Mouse (Mus musculus): ENCODE measurements around the gene Sumo3. TPM values are rescaled to one million over a fixed set of nuclear protein-coding genes. Genes with fewer than 3 reads are reported as not detected.
A peak's percentile ranks its signal among the peaks of the same experiment; 100 is the strongest.

Gene Sumo3
- total RNA-seq, 2 experiments from 2014 or later = 175 to 189 TPM

DNA sequence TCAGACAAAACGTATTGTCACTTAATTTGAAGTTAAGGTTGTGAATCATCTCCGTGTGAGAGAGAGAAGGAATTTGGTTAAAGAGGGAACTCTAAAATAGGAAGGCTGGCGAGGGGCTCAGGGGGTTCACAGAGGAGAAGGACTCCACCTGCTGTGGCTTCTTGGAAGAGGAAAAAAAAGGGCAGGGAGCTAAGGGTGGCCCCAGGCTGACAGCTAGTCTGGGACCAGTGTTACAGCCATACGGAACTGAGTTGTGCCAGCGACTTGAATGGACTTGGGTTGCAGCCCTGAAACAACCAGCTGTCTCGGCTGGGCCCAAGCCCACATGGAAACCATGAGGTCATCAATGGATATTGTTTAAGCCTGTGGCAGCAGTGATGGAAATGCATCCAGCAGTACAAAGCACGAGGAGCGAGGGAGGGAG lies 17.2 kb downstream of the Sumo3 start:
- intact Hi-C loops (cut with DNase I) = no loop called here
- peak; percentile 82 for DNase-seq

DNA sequence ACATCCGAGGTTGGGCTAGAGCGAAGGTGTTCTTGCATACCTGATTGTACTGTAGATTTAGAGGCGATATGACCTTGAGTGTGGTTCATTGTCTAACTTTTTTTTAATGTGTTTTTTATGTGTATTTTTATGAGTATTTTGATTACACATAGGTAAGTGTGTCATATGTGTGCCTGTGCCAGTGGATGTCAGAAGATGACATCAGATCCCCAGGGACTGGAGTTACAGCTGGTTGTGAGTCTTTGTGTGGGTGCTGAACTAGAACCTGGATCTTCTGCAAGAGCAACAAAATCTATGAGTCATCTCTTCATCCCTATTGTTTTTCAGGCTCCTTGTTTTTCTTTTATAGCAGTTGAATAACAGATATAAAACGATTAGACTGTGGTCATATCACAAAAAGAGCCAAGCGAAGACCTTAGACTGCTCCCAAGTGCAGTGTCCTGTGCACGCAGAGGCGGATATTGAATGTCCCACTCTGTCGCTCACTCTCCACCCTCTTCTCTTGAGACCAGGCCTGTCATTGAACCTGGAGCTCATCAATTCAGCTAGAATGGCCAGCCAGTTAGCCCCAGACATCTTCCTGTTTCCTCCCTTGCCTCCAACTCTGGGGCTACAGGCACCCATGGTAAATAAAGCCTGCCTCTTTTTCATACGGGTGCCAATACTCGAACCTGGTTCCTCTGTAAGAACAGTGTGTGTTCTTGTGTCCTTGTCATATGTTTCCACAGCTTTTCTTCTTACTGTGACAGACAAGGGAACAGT lies 17.9 kb downstream of the Sumo3 start:
- intact Hi-C loops (cut with DNase I) = no loop called here
- no peak for DNase-seq

DNA sequence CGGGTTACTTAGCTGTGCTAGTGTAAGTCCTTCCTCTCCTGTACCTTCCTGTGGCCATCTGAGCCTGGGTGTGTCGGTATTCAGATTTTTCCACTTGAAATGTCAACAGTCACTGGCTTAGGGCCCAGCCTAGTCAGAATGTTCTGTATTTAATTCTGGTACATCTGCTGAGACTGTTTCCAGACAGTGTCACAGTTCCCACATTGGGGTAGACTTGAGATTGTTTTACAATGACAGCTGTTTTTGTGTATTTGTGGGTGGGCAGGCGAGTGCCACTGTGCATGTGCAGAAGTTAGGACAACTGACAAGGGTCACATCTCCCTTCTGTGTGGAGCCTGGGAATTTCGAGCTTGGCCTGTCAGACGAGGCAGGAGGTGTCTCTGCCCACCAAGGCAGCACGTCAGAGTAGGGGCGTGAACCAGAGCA lies 18.7 kb downstream of the Sumo3 start:
- no peak for DNase-seq
- intact Hi-C loops (cut with DNase I) = no loop called here

DNA sequence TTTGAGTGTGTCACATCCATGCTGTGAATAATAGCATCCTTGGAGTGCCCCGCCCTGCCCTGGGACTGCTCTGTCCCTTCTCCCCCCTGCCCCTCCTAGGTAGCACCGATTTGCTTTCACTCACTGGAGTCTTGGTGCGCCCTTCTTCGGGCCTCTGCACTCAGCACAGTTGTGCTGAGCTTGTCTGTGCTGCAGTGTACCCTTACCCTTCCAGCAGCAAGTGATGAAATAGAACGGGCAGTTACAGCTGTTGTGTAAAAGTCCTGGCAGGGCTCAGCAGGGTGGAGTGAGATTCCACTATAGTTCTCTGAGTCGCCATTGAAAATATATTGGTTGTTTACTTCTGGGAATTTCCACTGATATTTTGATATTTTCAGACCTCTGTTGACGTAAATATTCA lies 20.1 kb downstream of the Sumo3 start:
- intact Hi-C loops (cut with DNase I) = no loop called here
- no peak for DNase-seq

DNA sequence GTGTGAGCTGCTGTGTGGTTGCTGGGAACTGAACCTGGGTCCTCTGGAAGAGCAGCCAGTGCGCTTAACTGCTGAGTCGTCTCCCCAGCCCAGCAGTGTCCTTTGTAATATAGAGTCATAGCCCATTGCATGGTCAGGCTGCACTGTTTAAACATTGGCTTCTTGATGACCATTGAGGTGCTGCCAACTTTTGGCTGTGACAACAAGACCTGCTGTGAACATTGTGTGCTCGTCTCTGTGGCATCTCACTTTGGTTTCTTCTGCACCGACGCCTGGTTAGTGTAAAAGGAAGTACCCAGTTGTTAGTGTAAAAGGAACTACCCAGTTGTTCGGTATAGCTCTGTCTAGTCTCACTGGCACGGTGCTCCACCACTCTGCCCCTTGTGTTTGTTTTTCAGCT lies 20.7 kb downstream of the Sumo3 start:
- intact Hi-C loops (cut with DNase I) = no loop called here
- DNase-seq = no peak

DNA sequence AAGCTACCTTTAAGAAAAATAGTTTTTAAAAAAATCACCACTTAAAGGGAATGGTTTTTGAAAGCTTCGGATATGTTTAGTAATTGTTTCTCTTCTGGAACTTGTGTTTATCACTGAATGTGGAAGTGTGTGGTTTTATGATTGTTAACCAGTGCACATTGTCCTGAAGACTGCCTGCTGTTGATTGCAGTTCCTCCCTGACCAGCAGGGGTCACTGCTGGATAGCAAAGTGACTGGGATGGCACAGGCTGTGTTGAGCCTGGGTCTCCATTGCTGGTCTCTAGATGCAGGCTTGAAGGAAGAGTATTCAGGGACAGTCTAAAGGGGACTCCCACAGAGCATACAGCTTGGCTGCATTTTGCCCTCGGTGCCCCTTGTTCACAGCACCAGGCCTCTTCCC lies 21.6 kb downstream of the Sumo3 start:
- intact Hi-C loops (cut with DNase I) = no loop called here
- peak; percentile 82 for DNase-seq

DNA sequence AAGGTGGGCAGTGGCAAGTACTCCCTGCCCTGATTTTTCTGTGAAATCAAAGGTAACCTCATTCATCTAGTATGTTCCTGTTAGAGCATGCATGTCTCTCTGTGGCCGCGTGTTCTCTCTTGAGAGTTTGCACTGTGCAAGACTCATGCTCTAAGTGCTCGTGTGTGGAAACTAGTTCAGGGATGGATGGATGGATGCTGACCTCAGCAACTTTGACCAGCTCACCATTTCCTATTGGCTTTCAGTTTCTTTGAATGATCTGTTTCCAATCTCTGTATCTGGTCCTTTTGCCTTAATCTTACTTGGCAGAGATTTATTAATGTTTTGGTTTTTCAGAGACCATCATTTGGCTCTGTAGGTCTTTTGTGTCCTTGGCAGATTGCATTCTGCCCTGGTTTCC lies 23.3 kb downstream of the Sumo3 start:
- intact Hi-C loops (cut with DNase I) = no loop called here
- no peak for DNase-seq

DNA sequence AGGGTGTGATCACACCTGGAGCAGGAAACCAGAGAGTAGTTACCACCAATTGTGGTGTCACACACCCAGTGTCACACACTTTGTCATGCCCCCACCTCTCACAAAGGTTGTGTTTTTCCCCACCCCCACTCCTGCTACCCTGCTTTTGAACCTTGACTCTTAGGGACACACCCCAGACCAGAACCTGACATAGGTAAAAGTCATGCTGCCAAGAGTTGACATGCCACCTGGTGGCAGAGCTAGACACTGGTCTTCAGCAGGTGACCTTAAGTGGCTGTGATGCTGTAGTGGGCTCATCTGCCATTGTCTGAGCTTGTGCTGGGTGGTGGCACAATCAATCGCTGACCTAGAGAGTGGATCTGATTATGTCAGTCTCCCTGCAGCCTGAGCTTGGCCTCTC lies 24.1 kb downstream of the Sumo3 start:
- intact Hi-C loops (cut with DNase I) = loop anchor here (10.0 kb wide), 1 partner anchor 355 kb away; no protein-coding TSS in a partner anchor

DNA sequence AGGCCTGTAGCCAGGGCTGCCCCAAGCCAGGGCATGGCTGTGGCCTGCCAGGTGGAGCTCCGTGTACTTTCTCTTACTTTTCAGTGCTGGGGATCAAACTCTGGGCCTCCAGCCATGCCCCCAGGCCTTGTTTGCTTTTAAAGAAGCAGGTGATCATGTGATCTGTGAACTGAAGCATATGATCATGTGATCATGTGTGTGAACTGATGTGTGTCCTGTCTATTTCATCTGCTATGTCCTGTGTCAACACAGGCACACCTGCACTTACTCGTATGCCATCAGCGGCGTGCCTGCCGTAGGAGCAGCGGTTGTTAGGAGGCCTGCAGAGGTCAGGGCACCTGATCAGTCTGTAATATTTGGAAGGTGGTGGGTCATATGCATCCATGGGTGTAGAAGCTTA lies 28.1 kb downstream of the Sumo3 start:
- no peak for DNase-seq
- intact Hi-C loops (cut with DNase I) = loop anchor here (10.0 kb wide), 1 partner anchor 351 kb away; no protein-coding TSS in a partner anchor

More for the DNA sequence above, 24.1 kb downstream of the Sumo3 start:
- DNase-seq = no peak

DNA sequence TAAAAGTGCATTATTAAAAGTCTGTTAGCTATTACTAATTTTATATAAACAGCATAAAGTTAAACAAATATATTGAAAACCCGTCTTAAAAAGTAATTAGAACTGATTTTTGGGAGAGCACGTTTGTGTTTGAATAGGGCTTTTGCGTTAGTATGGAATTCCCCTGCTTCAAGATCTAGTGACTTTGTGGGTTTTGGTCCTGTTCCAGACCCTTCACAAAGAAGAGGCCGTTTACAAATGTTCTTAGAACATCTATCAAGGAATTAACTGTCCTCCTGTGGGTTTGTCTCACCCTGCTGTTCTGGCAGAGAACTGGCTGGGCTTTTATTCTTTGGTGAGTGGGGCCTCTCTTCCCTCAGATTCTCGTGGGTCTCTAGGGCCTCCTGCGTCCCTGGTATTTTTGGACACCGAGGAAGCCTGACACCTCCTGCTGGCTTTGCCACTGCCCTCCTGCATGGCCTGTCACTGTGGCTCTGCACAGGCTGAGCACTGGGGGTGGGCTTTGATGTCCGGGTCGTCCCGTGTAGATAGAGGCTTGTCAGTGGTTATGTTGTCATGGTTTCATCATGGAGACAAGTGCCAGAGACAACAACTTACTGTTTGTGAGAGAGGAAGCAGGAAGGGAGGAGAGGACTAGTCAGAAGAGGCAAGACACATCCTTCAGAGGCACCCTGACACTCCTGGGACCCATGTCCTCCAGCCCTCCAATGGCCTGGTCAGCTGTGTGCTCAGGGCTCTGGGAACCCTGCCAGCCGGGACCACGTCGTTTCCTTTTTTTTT lies 28.7 kb downstream of the Sumo3 start:
- DNase-seq = no peak
- intact Hi-C loops (cut with DNase I) = loop anchor here (10.0 kb wide), 1 partner anchor 350 kb away; no protein-coding TSS in a partner anchor

DNA sequence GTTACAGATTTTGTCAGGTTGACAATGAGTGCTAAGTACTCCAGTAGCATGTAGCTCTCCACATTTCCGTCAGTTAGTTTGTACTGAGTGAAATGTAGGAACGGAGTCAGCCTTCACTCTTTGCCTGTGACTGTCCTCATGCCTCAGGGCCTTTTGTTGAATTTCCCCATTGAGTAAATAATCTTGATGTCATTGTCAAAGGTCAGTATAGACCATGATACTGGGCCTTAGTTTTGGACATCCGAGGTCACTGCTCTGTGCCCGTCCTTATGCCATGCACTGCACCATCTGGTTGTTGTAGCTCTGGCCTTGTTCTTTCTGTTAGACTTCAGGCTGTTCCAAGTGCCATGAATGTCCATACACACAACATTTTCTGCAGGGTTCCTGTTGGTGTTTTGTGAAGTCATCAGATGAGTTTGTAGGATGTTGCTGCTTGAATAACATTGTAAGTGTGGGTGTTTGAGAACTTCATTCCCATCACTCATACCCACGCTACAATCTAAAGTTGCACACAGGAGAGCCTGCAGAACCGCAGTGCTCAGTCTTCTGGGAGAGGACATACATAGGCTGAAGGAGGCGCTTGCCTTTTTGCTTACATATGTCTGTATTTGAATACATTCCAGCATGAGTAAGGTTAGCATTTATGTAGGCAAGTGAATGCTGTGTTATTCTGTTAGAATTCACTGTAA lies 30.5 kb downstream of the Sumo3 start:
- DNase-seq = no peak
- intact Hi-C loops (cut with DNase I) = loop anchor here (10.0 kb wide), 1 partner anchor 348 kb away; no protein-coding TSS in a partner anchor

DNA sequence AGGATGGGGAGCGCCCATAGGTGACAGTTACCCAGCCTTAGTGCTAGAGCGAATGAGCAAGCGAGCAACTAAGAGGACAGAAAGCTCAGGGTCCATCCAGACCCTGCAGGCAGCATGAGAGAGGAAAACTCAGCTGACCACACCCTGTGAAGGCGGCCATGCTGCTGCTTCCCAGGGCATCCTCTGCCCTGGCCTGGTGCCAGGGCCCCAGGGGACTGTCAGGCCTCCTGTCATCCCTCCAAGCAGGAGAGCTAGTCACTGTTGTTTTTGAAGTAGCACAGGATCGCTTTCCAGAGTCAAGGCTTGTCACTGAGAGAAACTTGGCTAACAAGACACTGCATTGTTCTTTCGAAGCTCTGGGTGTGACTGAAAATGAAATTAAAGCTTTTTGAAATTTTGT lies 33.1 kb downstream of the Sumo3 start:
- intact Hi-C loops (cut with DNase I) = loop anchor here (10.0 kb wide), 1 partner anchor 346 kb away; no protein-coding TSS in a partner anchor
- no peak for DNase-seq

DNA sequence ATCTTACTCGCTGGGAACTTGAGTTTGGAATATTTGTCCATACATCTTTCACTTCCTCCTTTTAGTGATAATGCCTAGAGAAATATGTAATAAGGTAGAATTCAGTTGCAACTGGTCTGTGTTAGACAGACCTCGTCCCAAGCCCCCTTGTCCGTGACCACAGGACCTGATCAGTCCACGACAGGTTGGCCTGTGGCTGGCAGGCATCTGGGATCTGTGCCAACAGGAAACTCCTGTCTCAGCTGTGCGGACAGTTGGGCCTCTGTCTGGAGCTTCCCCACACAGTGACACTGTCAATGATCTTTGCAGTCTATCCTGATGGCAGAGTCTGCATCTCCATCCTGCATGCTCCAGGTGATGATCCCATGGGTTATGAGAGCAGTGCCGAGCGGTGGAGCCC lies 37.3 kb downstream of the Sumo3 start:
- DNase-seq = no peak
- intact Hi-C loops (cut with DNase I) = no loop called here

DNA sequence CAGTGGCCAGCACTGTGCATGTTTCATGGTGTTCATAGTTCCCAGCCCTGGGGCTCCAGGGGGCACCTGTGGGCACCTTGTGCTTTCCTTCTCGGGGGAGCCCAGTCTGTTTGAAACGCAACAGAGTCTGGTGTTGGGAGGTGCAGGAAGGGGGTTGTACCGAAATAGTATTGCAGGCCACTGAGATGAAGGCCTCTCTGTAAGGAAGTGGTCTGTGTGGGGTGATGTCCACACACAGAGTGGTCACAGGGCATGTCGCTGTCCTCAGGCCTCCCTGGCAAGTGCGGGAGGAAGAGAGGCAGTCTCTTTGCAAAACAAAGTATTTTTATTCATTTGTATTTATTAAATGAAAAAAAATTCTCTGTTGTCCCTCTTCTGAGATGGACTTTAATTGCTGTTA lies 39.7 kb downstream of the Sumo3 start:
- no peak for DNase-seq
- intact Hi-C loops (cut with DNase I) = no loop called here

DNA sequence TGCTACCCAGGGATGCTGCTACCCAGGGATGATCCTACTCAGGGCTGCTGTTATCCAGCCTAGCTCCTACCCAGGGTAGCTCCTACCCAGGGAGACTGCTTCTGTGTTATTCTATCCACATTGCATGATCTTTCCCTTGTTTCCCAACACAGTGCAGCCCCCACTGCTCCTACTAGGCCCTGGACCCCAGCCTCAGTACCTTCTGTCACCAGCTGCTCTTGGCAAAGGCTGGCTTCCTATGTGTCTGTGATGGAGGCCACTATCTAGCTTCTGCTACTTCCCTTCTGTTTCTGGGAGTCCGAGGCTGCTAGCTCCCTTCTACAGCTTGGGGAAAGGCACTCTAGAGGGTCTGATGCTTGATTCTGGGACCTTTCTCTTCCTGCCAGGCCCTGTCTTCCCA lies 41.6 kb downstream of the Sumo3 start:
- intact Hi-C loops (cut with DNase I) = no loop called here
- DNase-seq = no peak

DNA sequence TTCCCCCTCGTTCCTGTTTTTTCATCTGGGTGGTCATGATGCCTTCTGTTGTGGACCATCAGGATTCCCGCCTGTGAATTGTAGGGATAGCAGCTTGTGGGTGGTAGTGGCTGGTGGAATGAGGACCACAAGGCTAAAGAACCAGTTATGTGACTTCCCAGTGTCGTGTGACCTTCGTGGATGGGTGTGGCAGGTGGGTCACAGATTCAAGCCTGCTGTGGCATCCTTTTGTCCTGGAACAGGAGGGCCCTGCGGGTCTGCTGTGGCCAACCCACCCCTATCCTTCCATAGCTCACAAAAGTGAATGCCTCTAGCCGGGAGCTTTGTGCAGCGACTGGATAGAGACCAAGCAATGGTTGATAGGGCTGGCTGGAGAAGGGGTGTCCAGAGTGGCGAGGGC lies 42.0 kb downstream of the Sumo3 start:
- DNase-seq = no peak
- intact Hi-C loops (cut with DNase I) = no loop called here

DNA sequence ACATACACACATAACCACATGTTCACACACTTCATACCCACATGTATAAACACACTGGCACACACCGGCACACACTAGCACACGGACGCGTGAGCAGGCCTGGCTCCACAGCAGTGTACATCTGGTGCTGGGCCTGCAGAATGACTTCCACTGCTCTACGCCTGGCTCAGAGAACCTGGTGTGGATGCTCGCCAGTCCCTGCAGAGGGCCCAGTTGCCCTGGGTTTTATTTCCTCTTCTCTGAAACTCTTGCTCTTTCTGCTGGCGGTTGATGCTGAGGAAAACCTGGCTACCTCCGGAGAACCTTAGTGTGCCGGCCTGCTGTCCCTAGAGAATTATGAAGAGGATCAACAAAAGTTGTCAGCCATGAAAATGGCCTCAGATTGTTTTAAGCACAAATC lies 46.1 kb downstream of the Sumo3 start:
- intact Hi-C loops (cut with DNase I) = no loop called here
- no peak for DNase-seq

DNA sequence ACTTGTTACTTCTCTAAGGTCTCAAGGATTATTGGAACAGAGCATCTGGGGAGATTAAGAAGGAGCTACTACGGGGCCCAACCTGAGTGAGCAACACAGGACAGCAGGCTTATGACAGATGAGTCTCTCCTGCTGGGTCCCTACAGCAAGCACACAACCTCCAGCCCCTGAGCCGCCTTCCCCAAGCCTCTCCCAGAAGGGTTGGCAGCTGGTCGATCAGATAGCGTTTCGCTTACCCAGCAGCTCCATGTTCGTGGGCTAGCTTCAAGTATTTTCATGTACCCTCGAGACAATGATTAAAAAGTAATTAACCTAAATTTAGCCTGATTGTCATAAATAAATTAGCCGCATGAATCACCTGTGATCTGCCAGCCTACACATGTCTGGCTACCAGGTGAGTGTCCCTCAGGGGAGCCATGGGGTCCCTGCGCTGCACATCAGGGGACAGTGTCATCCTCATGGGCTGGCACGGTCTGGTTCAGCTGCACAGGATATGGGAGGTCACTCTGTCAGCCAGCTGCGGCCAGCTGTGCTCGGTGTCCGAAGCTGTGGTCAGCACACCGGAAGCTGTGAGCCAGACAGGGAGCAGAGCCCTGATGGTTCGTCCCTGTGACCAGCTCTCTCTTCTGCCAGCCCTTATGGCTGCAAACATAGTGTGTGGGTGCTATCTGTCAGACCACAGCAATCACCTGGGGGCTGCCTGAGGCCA lies 52.5 kb downstream of the Sumo3 start:
- DNase-seq = no peak
- intact Hi-C loops (cut with DNase I) = no loop called here

DNA sequence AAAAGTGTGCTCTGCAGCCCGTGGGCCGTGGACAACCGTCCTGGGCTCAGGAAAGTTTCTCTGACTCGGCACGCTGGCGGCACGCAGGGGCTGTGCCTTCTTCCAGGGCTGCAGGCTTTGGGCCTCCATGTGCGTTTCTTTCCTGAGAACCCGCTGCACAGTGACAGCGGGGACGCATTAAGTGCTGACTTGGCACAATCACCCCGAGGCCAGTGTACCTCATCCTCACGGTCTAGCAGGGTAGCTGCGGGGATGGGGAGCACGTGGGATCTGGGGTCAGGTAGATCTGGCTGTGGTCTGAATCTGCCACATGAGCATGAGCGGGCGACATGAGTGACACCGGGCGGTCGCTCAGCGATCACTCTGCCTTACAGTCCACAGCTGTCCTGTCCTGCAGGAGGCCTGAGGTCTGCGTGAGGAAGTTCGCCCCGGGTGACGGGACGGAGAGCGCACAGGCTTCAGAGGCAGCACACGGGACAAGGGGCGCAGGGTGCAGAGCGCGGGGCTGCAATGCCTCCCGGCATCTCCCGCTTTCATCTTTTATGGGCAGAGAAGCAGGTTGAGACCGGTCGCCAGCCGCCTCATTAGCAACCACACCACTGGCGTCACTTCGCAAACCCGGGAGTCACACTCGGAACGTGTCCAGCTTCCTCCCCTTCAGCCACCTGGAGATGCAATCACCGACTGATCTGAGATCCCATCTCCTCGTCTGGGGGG lies 58.2 kb downstream of the Sumo3 start:
- no peak for DNase-seq
- intact Hi-C loops (cut with DNase I) = no loop called here

DNA sequence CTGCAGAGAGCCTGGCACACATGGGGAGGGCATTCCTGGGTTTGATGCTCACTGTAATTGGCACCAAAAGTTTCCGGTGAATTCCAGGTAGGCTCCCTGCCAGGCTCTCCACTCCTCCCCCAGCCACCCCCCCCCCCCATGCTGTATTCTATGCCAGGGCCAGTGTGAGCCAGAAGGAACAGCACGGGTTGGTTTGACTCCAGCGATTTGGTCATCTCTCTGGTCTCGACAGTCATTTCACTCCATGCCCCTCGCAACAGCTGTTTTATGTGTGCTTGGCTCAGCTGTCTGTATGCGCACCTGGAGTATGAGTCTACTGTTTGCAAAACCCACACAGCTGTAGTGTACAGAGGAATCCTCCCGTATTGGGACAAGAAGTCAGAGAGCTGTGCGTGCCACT lies 60.4 kb downstream of the Sumo3 start:
- intact Hi-C loops (cut with DNase I) = no loop called here
- no peak for DNase-seq

All from left cerebral cortex, postnatal 4 days (tissue).